Comparison of ENCODE assay signal across 20 mouse cellular contexts in genomic region chr2:34603653-34604214, GRCm38 (mm10).
A peak's percentile ranks its signal among the peaks of the same experiment; 100 is the strongest.
DNase-seq lines count a peak whose midpoint lies in the region; ATAC-seq lines count a peak whose summit lies in the region.
"Had no signal": no experiment of that assay in that cellular context is flagged by ENCODE, and none has a peak within 500 bp of the region (broad histone marks: within the 10 kb centered on the region; RNA-seq: fewer than 3 reads in every experiment).

No protein-coding gene starts in this region.

- no peak for ATAC-seq in heart, embryonic 12.5 days (ENCODE audit: insufficient number of reproducible peaks, low FRiP score)
- ATAC-seq in hindbrain, embryonic 12.5 days (ENCODE audit: low FRiP score) = peak; percentile 76
- ATAC-seq: forebrain, embryonic 13.5 days; inflammation-experienced regulatory T-cells, adult 6 months had no signal

- no peaks in the 10 kb centered on the region for H3K9me3 ChIP-seq in heart, embryonic 12.5 days (replicated peaks)
- H3K9me3 ChIP-seq in hindbrain, embryonic 12.5 days (replicated peaks) = no peaks in the 10 kb centered on the region
- H3K9me3 ChIP-seq: embryonic facial prominence, embryonic 15.5 days; forebrain, embryonic 13.5 days; limb, embryonic 15.5 days; stomach, embryonic 15.5 days had no signal

- 50% methylated on average over 14 of the region's 14 CpGs for WGBS in heart, embryonic 12.5 days
- WGBS in hindbrain, embryonic 12.5 days = 26% methylated on average over 14 of the region's 14 CpGs

- no peak overlapping the region for H3K4me2 ChIP-seq in heart, embryonic 12.5 days
- H3K4me2 ChIP-seq in hindbrain, embryonic 12.5 days (replicated peaks) = no peak overlapping the region
- H3K4me2 ChIP-seq: embryonic facial prominence, embryonic 15.5 days; forebrain, embryonic 13.5 days; limb, embryonic 15.5 days; stomach, embryonic 15.5 days had no signal

- H3K27me3 ChIP-seq in heart, embryonic 12.5 days (replicated peaks) = no peaks in the 10 kb centered on the region
- no peaks in the 10 kb centered on the region for H3K27me3 ChIP-seq in hindbrain, embryonic 12.5 days
- H3K27me3 ChIP-seq: embryonic facial prominence, embryonic 15.5 days; limb, embryonic 15.5 days; stomach, embryonic 15.5 days had no signal

- no peak for DNase-seq in heart, postnatal 25 days (ENCODE audit: low spot score)
- peak; percentile 80 for DNase-seq in embryo, embryonic 10 days (ENCODE audit: low spot score)
- DNase-seq in neural tube, embryonic 10.5 days (ENCODE audit: extremely low spot score, low spot score) = peak; percentile 51
- DNase-seq in gastrocnemius, postnatal 14 days = no peak
- DNase-seq in urinary bladder, adult 18-20 months (ENCODE audit: low spot score in 2 of 2) = no peak
- DNase-seq: adrenal gland, postnatal 14 days; B cell, adult 2 months; cerebellum, postnatal 14 days; heart, adult 2 months; kidney, postnatal 14 days; layer of hippocampus, postnatal 36 days; lung, adult 18-20 months; thymus, postnatal 14 days had no signal

- intact Hi-C loops in heart, postnatal 25 days (cut with DNase I) = no loop called here
- intact Hi-C loops in gastrocnemius, postnatal 14 days (cut with DNase I; ENCODE audit: low total_unique reads) = no loop called here

- H3K4me1 ChIP-seq in heart, embryonic 12.5 days (replicated peaks) = peaks cover 39% of the 10 kb centered on the region
- H3K4me1 ChIP-seq in hindbrain, embryonic 12.5 days = peaks cover 50% of the 10 kb centered on the region
- H3K4me1 ChIP-seq: embryonic facial prominence, embryonic 15.5 days had no signal

- no peak overlapping the region for H3K9ac ChIP-seq in heart, embryonic 12.5 days
- no peak overlapping the region for H3K9ac ChIP-seq in hindbrain, embryonic 12.5 days
- H3K9ac ChIP-seq: embryonic facial prominence, embryonic 15.5 days; forebrain, embryonic 13.5 days; limb, embryonic 15.5 days; stomach, embryonic 15.5 days had no signal

- H3K4me3 ChIP-seq in heart, embryonic 12.5 days = no peak overlapping the region
- no peak overlapping the region for H3K4me3 ChIP-seq in hindbrain, embryonic 12.5 days
- H3K4me3 ChIP-seq: embryonic facial prominence, embryonic 15.5 days; forebrain, embryonic 13.5 days; heart, adult 2 months; limb, embryonic 15.5 days; stomach, embryonic 15.5 days had no signal

- peaks cover 18% of the 10 kb centered on the region for H3K36me3 ChIP-seq in heart, embryonic 12.5 days
- no peaks in the 10 kb centered on the region for H3K36me3 ChIP-seq in hindbrain, embryonic 12.5 days
- H3K36me3 ChIP-seq: stomach, embryonic 15.5 days had no signal

- H3K27ac ChIP-seq in heart, embryonic 12.5 days (ENCODE audit: poor library complexity, severe bottlenecking) = peak overlapping the region; percentile 61
- H3K27ac ChIP-seq in hindbrain, embryonic 12.5 days = peak overlapping the region; percentile 73
- H3K27ac ChIP-seq: embryonic facial prominence, embryonic 15.5 days; forebrain, embryonic 13.5 days; heart, adult 2 months; limb, embryonic 15.5 days; stomach, embryonic 15.5 days had no signal

Comparison
In these comparisons a context has a peak if more than half of its experiments do, and no peak if none do; other contexts are left out.
1. DNase-seq: peak in embryo, embryonic 10 days (single experiment) and neural tube, embryonic 10.5 days (single experiment); none in heart, postnatal 25 days (single experiment), gastrocnemius, postnatal 14 days (single experiment) and urinary bladder, adult 18-20 months (0 of 2).